Mouse (Mus musculus): ENCODE measurements around the gene Ptpn20. TPM values are rescaled to one million over a fixed set of nuclear protein-coding genes. Genes with fewer than 3 reads are reported as not detected.

Ptpn20 gene
- 0.60 and 0.72 TPM in 2 replicates for polyA plus RNA-seq (2015; fragmentation: Nextera tagmentation; extraction: Ambion mirVana)

DNA sequence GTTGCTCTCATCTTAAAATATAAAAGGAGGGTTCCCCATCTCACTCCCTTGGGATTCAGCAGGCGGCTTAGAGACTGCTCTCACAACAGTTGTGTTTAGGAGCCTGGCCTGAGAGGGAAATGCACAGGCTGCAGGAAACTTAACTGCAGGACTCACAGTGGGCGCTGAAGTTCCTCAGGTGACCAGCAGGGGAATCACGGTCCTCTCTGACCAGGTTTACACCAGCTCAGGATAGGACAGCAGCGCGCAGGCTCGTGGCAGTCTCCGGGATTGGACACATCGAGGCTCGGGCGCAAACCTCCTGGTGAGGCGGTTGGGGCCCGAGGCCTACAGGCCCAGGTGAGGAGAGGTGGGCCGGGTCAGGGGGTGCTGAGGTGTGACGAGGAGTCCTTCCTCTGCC, at the start of gene Ptpn20:
TSS of gene Ptpn20 (plus strand) at position 257 of the 400 bp plus-strand sequence.

Other genes starting within 250 kb of the Ptpn20 start
- gene Mapk8, start 142.0 kb upstream of the Ptpn20 start, polyA plus RNA-seq (2015; fragmentation: Nextera tagmentation; extraction: Ambion mirVana): 23.1 and 24.5 TPM in 2 replicates
- 0.49 and 0.59 TPM in 2 replicates for gene Frmpd2, start 117.5 kb upstream of the Ptpn20 start, polyA plus RNA-seq (2015; fragmentation: Nextera tagmentation; extraction: Ambion mirVana)

Data from neural tube, postnatal 0 days (tissue).